Mouse (Mus musculus) heart, embryonic 12.5 days (tissue): ENCODE measurements at regions not wholly inside any gene's neighbourhood (a gene's known extent, or its start where the extent isn't known, plus 50 kb on each side); places are given as distances from the start of the nearest gene placed in this dataset. TPM values are rescaled to one million over a fixed set of nuclear protein-coding genes. Genes with fewer than 3 reads are reported as not detected.

ENCODE experiments used
- ATAC-seq: fragments of 200-750 bp; cut with Nextera tagmentation; 2 replicates; pipeline ENCODE4 v1.8.0; 2017; ENCODE audit warnings: moderate TSS enrichment, moderate library complexity; ENCODE audit not compliant: insufficient number of reproducible peaks, low FRiP score
- H3K27ac ChIP-seq: fragments of 300-500 bp; sonication (generic); 2 replicates; pipeline ENCODE4 v1.5.1; 2016; ENCODE audit warnings: mild to moderate bottlenecking, moderate library complexity; ENCODE audit not compliant: poor library complexity, severe bottlenecking
- H3K27me3 ChIP-seq: fragments of 300-500 bp; sonication (generic); replicated peaks from 2 replicates; pipeline ENCODE4 v1.6.1; 2016; ENCODE audit warnings: mild to moderate bottlenecking, moderate library complexity
- H3K36me3 ChIP-seq: fragments of 300-500 bp; sonication (generic); 2 replicates; pipeline ENCODE4 v1.6.1; 2016; ENCODE audit warnings: mild to moderate bottlenecking, moderate library complexity
- H3K4me1 ChIP-seq: fragments of 300-500 bp; sonication (generic); replicated peaks from 2 replicates; pipeline ENCODE4 v1.6.1; 2016; ENCODE audit warnings: mild to moderate bottlenecking
- H3K4me2 ChIP-seq: fragments of 300-500 bp; sonication (generic); 2 replicates; pipeline ENCODE4 v1.6.1; 2016; ENCODE audit warnings: mild to moderate bottlenecking, moderate library complexity
- H3K4me3 ChIP-seq: fragments of 300-500 bp; sonication (generic); 2 replicates; pipeline ENCODE4 v1.5.1; 2016; ENCODE audit warnings: mild to moderate bottlenecking
- H3K9ac ChIP-seq: fragments of 300-500 bp; sonication (generic); 2 replicates; pipeline ENCODE4 v1.6.1; 2016; ENCODE audit warnings: mild to moderate bottlenecking, moderate library complexity
- H3K9me3 ChIP-seq: fragments of 300-500 bp; sonication (generic); replicated peaks from 2 replicates; pipeline ENCODE4 v1.6.1; 2016; ENCODE audit warnings: mild to moderate bottlenecking, moderate library complexity
- WGBS: fragments of 180-500 bp; shearing (Covaris S2); methylation state at CpG from one replicate; pipeline ENCODE4 v1.1.7; 2016; 5-methylcytosine and 5-hydroxymethylcytosine counted together
- microRNA-seq: library from miRNA; unstranded; fragments of <30 nt; microRNA quantifications from one replicate; pipeline ENCODE4, GENCODE M21; 2017

DNA sequence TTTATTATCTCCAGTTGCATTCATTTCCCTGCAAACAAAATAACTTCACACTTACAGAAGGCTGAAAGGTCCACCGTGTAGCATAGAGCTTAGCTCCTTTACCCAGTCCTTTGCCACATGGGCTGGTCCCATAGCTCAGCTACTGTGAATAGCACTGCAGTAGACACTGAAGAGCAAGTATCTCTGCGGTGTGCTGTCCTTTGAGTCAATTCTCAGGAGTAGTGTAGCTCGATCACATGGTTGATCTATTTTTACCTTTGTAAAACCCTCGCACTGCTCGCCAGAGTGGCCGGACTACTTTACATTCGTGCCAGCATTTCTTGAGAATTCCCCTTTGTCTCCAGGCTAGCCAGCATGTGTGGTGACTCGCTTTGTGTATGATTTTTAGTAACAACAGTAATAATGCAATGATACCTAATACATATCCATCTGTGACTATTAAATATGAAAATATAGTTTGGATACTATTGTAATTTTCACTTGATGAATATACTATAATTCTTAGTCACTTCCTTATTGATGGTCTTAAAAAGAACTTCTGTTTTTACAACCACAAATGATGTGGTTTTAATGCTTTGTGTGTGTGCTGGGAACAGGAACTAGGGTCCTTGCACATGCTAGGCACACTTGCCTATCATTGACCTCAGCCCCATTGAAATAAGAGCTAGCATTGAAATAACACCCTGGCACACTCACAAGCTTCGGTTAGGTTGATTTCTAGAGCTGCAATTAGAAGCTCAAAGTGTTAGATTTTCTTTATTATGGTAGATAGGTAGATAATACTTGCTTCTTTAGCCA is 257.7 kb upstream of the Atp11b start:
- no peak overlapping the region for H3K9ac ChIP-seq
- H3K27me3 ChIP-seq, result no peaks in the 10 kb centered on the region
- H3K4me2 ChIP-seq, result no peak overlapping the region
- 48% methylated on average over 9 of the region's 9 CpGs for WGBS
- no peaks in the 10 kb centered on the region for H3K9me3 ChIP-seq
- ATAC-seq, result no peak
- no peak overlapping the region for H3K4me3 ChIP-seq
- no peak overlapping the region for H3K27ac ChIP-seq
- no peaks in the 10 kb centered on the region for H3K36me3 ChIP-seq
- no peaks in the 10 kb centered on the region for H3K4me1 ChIP-seq

DNA sequence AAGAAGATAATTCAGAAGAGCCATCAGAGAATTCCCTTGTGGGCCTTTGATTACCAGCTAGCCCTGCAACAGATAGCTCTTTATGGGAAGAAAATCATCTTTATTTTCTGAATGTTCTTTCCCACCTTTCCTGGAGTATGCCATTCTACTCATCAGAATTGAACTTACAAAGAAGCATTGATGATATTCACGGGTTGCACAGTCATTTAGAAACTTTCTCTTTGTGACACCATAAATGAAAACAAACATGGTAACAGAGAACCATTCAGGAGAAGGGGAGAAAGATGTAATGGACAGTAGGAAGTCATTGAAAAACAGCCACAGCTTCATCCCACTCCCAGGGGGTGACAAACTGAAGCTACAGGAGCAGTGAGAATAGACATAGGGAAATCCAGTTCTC is 243.6 kb upstream of the Atp11b start:
- no peak overlapping the region for H3K4me2 ChIP-seq
- WGBS, result 61% methylated on average over 1 of the region's 1 CpGs
- H3K27me3 ChIP-seq, result no peaks in the 10 kb centered on the region
- H3K9ac ChIP-seq, result no peak overlapping the region
- H3K4me3 ChIP-seq, result no peak overlapping the region
- H3K4me1 ChIP-seq, result no peaks in the 10 kb centered on the region
- no peak for ATAC-seq
- H3K36me3 ChIP-seq, result no peaks in the 10 kb centered on the region
- no peak overlapping the region for H3K27ac ChIP-seq
- H3K9me3 ChIP-seq, result no peaks in the 10 kb centered on the region

- Histone ChIP-seq H3K4me2 (no peak overlapping the region), H3K27me3 (no peaks in the 10 kb centered on the region), H3K36me3 (no peaks in the 10 kb centered on the region), H3K9me3 (no peaks in the 10 kb centered on the region), H3K4me3 (no peak overlapping the region), H3K27ac (no peak overlapping the region), H3K9ac (no peak overlapping the region), H3K4me1 (no peaks in the 10 kb centered on the region)
- no peak for ATAC-seq
- WGBS, result 77% methylated on average over 4 of the region's 4 CpGs
Observed at GRCm38 (mm10) chr3:35516517-35516916, 237.4 kb upstream of the Atp11b start.

DNA sequence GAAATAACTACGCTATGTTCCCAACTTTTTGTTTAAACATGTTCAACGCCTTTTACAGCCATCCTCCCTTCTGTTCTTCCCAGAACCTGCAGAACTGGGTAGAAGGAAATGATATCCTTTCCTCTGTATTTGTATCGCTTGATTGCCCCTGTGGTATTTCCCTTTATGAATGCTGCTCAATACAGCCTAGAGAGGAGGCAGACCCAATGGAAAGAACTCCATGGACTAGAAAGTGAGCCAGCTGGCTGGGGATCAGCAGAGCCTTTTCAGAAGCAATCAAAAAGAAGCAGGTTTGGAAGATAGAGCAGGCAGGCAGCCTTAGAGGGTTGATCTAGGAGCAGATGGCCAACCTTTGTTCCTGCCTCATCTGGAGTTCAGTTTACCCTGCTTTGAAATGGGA is 233.8 kb upstream of the Atp11b start:
- H3K27me3 ChIP-seq, result no peaks in the 10 kb centered on the region
- H3K4me1 ChIP-seq, result no peaks in the 10 kb centered on the region
- no peak overlapping the region for H3K4me2 ChIP-seq
- no peaks in the 10 kb centered on the region for H3K36me3 ChIP-seq
- H3K9ac ChIP-seq, result no peak overlapping the region
- no peak overlapping the region for H3K27ac ChIP-seq
- WGBS, result 87% methylated on average over 3 of the region's 3 CpGs
- ATAC-seq, result no peak
- H3K9me3 ChIP-seq, result no peaks in the 10 kb centered on the region
- H3K4me3 ChIP-seq, result no peak overlapping the region

- Histone ChIP-seq H3K27me3 (no peaks in the 10 kb centered on the region), H3K4me1 (no peaks in the 10 kb centered on the region), H3K27ac (no peak overlapping the region), H3K36me3 (no peaks in the 10 kb centered on the region), H3K4me2 (no peak overlapping the region), H3K9me3 (no peaks in the 10 kb centered on the region), H3K9ac (no peak overlapping the region), H3K4me3 (no peak overlapping the region)
- ATAC-seq, result no peak
Observed at GRCm38 (mm10) chr3:35547696-35548095, 206.2 kb upstream of the Atp11b start.

DNA sequence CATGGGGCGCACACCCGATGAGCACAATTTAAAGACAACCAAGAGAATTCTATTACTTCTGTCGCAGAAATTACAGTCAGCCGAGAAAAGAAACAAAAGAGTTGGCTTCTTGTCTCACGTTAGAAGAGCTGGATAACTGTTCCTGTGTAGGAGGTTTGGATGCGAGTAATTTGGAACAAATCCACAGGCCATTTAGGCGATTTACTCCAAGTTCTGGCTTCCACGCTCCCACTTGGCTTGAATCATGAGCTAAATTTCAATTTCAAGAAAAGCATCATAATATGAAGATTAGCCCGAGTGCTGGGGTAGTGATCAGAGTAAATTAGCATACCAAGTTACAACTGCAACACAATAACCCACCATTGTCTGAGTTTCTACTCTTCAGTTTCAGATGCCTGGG is 202.1 kb upstream of the Atp11b start:
- WGBS, result 85% methylated on average over 9 of the region's 9 CpGs
- no peak for ATAC-seq

DNA sequence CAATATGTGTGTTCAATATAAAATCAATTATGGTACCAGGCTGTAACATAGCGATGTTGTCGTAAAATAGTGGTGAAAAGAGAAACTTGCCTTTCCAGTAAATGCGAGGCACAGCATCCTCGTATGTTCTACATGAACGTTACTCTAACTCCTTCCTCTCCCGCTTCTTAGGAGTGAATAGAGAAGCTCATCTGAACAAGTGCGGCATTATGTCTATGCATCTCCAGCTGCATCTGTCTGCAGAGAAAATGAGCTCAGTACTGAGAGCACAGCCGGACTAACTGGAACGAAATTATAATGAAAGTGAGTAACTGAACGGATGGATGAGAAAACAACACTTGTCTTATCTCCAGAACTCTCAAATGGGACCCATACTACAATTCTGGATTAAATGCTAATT is 193.5 kb upstream of the Atp11b start:
- 92% methylated on average over 10 of the region's 10 CpGs for WGBS
- Histone ChIP-seq H3K9ac (no peak overlapping the region), H3K27ac (no peak overlapping the region), H3K4me1 (no peaks in the 10 kb centered on the region), H3K4me2 (no peak overlapping the region), H3K4me3 (no peak overlapping the region), H3K36me3 (no peaks in the 10 kb centered on the region), H3K9me3 (no peaks in the 10 kb centered on the region), H3K27me3 (no peaks in the 10 kb centered on the region)
- no peak for ATAC-seq

More for the DNA sequence above, 202.1 kb upstream of the Atp11b start:
- H3K36me3 ChIP-seq, result no peaks in the 10 kb centered on the region
- H3K9ac ChIP-seq, result no peak overlapping the region
- H3K4me2 ChIP-seq, result no peak overlapping the region
- no peaks in the 10 kb centered on the region for H3K4me1 ChIP-seq
- H3K27ac ChIP-seq, result no peak overlapping the region
- H3K27me3 ChIP-seq, result no peaks in the 10 kb centered on the region
- no peak overlapping the region for H3K4me3 ChIP-seq
- H3K9me3 ChIP-seq, result no peaks in the 10 kb centered on the region

DNA sequence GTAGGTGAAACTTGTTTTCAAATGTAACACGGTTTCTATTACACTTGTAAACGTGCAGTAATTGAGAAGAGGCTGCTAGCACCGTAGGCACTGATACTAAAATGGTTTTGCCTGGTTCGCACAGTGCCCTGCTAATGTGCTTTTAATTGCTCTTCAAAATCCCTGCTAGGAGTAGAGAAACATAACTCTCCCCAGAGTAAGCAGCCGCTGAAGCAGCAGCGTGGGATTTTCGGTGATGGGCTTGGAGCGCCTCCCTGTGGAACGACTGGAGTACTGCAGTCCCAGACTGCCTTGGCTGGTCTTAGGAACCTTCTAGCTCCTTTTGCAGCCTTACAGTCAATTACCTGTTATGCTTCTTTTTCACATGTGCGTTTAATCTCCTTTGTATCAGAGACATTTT is 179.5 kb upstream of the Atp11b start:
- Histone ChIP-seq H3K4me2 (no peak overlapping the region), H3K9ac (no peak overlapping the region), H3K4me1 (no peaks in the 10 kb centered on the region), H3K27me3 (no peaks in the 10 kb centered on the region), H3K36me3 (no peaks in the 10 kb centered on the region), H3K27ac (no peak overlapping the region), H3K9me3 (peaks cover 2% of the 10 kb centered on the region; the same call in 1 of the 2 replicates), H3K4me3 (no peak overlapping the region)
- no peak for ATAC-seq
- 27% methylated on average over 10 of the region's 10 CpGs for WGBS

Small RNA genes in the stretch of these regions (microRNA-seq; reads per million reads assigned to microRNA genes)
- not detected for gene Gm25442
